Mouse (Mus musculus): ENCODE data around the gene Ceacam1.
A peak's percentile ranks its signal among the peaks of the same experiment; 100 is the strongest.
"Not testable (repeated sequence)": the region's sequence is repeated elsewhere in the genome, so short reads cannot be mapped to it uniquely, and the experiment has no call there.

Gene Ceacam1

GRCm38 (mm10) chr7:25439978-25440815 is 37.2 kb downstream of the Ceacam1 start:
- peak; percentile 46 to 71 for DNase-seq

GRCm38 (mm10) chr7:25439124-25439822 is 38.1 kb downstream of the Ceacam1 start:
- DNase-seq: no peak

GRCm38 (mm10) chr7:25436704-25437103 is 40.7 kb downstream of the Ceacam1 start:
- no peak for DNase-seq

GRCm38 (mm10) chr7:25436226-25436625 is 41.2 kb downstream of the Ceacam1 start:
- DNase-seq: peak; percentile 46 to 80

GRCm38 (mm10) chr7:25435546-25435851 is 41.9 kb downstream of the Ceacam1 start:
- DNase-seq: no peak

- DNase-seq: peak; percentile 45 to 65
Measured at GRCm38 (mm10) chr7:25434654-25435545, 42.5 kb downstream of the Ceacam1 start.

- no peak for DNase-seq
Measured at GRCm38 (mm10) chr7:25433781-25434560, 43.4 kb downstream of the Ceacam1 start.

- peak; percentile 29 to 54 for DNase-seq
Measured at GRCm38 (mm10) chr7:25433007-25433541, 44.3 kb downstream of the Ceacam1 start.

GRCm38 (mm10) chr7:25432381-25432780 is 45.0 kb downstream of the Ceacam1 start:
- DNase-seq: no peak

GRCm38 (mm10) chr7:25429886-25430784 is 47.3 kb downstream of the Ceacam1 start:
- no peak for DNase-seq

- no peak for DNase-seq
Measured at GRCm38 (mm10) chr7:25428321-25428720, 49.1 kb downstream of the Ceacam1 start.

- DNase-seq: no peak
Measured at GRCm38 (mm10) chr7:25427144-25427543, 50.3 kb downstream of the Ceacam1 start.

GRCm38 (mm10) chr7:25426380-25426779 is 51.0 kb downstream of the Ceacam1 start:
- not testable (repeated sequence) for DNase-seq

- DNase-seq: peak; percentile 78 to 91
Measured at GRCm38 (mm10) chr7:25424429-25424828, 53.0 kb downstream of the Ceacam1 start.

- DNase-seq: no peak
Measured at GRCm38 (mm10) chr7:25422286-25422841, 55.0 kb downstream of the Ceacam1 start.

GRCm38 (mm10) chr7:25419943-25420342 is 57.5 kb downstream of the Ceacam1 start:
- no peak for DNase-seq

GRCm38 (mm10) chr7:25419536-25419935 is 57.9 kb downstream of the Ceacam1 start:
- DNase-seq: no peak

GRCm38 (mm10) chr7:25417597-25417996 is 59.8 kb downstream of the Ceacam1 start:
- DNase-seq: peak in 1 of 2 experiments; percentile 77

- DNase-seq: peak in 1 of 2 experiments; percentile 34
Measured at GRCm38 (mm10) chr7:25412833-25413441, 64.5 kb downstream of the Ceacam1 start, which contains the start of gene Cxcl17. Gene Cxcl17 (minus strand): TSS chr7:25412886.

GRCm38 (mm10) chr7:25411861-25412260 is 65.5 kb downstream of the Ceacam1 start:
- no peak for DNase-seq

Measured in kidney, postnatal 36 days (tissue).